Mouse (Mus musculus): Measurements from ENCODE around the gene Ptgr1. TPM values are rescaled to one million over a fixed set of nuclear protein-coding genes. Genes with fewer than 3 reads are reported as not detected.

Gene Ptgr1
- total and polyA plus RNA-seq, 3 experiments = 11.7 to 20.6 TPM; not detected in 1

DNA sequence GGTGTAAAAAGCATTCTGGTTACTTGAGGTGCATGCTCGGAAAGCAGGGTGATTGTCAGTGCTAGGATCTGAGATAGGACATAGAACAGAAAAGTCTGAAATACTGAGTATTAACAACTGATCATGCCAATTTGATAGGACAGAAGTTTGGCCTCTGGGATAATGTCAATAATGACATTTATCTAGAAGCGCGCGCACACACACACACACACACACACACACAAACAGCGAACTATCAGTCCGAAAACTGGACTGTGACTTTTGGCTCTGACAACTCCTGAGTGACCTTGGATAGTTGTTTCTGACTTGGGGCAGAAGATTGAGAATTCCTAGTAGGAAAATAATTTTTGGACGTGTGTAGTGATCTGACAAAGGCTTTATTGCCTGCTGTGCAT lies 16.9 kb upstream of the Ptgr1 start:
- H3K4me1 ChIP-seq (ENCODE audit: control insufficient read depth in 1 of 2, insufficient read depth in 2 of 2, low read length in 2 of 2) = peaks cover 6 to 24% of the 10 kb centered on the region in 2 experiments
- DNase-seq (ENCODE audit: low read depth, low spot score) = no peak
- H3K9ac ChIP-seq (ENCODE audit: control insufficient read depth, low read depth, low read length, poor library complexity, severe bottlenecking) = peak overlapping the region; percentile 90
- no peaks in the 10 kb centered on the region for H3K27me3 ChIP-seq (ENCODE audit: control insufficient read depth in 1 of 2, insufficient read depth in 2 of 2, low read length in 2 of 2)
- no peak for TF ChIP-seq USF1 (IDR thresholded peaks at IDR 0.05; ENCODE audit: low read depth, low read length)
- TF ChIP-seq HCFC1 (IDR thresholded peaks at IDR 0.05; ENCODE audit: low read depth, low read length) = no peak
- TF ChIP-seq TAL1 (IDR thresholded peaks at IDR 0.05; ENCODE audit: low read length) = no peak
- peak overlapping the region; percentile 76 to 81 for H3K4me3 ChIP-seq (ENCODE audit: control insufficient read depth in 1 of 2, insufficient read depth in 1 of 2, low read depth in 2 of 2, low read length in 2 of 2)
- peaks cover 0 to 29% of the 10 kb centered on the region in 2 experiments; a peak in 2 of 4 replicates for H3K36me3 ChIP-seq (ENCODE audit: control insufficient read depth in 1 of 2, insufficient read depth in 2 of 2, low read length in 2 of 2)
- H3K9me3 ChIP-seq (replicated peaks; ENCODE audit: insufficient read depth, low read length) = no peaks in the 10 kb centered on the region
- H3K27ac ChIP-seq (ENCODE audit: control insufficient read depth, low read depth, low read length) = no peak overlapping the region
- peaks cover 44% of the 10 kb centered on the region for H3K79me2 ChIP-seq (ENCODE audit: control insufficient read depth, insufficient read depth, low read length, poor library complexity)

DNA sequence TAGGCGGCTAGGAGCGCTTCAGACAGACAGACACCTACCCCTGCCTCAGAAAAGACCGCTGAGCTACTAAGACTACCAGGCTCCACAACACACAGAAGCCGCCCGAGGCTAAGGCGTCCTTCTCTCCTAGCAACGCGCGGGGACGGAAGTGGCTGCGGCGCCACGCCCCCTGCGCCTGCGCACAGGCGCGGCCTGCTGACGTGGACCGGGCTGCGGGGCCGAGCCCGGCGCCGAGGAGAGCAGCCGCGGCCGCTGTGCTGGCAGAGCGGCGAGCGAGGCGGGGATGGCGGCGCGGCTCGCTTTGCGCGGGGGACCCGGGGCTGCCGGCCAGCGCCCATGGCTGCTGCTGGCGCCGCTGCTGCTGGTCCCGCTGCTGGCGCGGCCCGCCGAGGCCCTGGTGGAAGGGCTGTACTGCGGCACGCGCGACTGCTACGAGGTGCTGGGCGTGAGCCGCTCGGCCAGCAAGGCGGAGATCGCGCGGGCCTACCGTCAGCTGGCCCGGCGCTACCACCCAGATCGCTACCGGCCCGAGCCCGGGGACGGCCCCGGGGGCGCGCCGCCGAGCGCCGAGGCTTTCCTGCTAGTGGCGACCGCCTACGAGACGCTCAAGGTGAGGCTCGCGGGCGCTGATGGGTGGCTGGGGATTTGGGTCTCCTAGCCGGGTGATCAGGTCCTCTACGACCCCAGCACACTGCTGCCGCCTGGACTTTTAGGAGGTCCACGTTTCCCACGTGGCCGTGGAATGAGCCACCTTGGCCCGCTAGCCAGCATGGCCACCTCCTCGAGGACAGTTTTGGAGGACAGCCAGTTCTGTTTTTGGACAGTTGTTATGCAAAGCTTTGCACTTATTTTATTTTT lies 16.3 kb upstream of the Ptgr1 start, which contains the start of gene Gm20503:
Gm20503 (plus strand) TSS at position 263 of the 858 bp plus-strand sequence.
- Histone ChIP-seq H3K9me3 (replicated peaks; ENCODE audit: insufficient read depth, low read length) (no peaks in the 10 kb centered on the region), H3K36me3 (ENCODE audit: control insufficient read depth in 1 of 2, insufficient read depth in 2 of 2, low read length in 2 of 2) (peaks cover 0 to 30% of the 10 kb centered on the region in 2 experiments; a peak in 2 of 4 replicates), H3K79me2 (ENCODE audit: control insufficient read depth, insufficient read depth, low read length, poor library complexity) (peaks cover 41% of the 10 kb centered on the region), H3K9ac (ENCODE audit: control insufficient read depth, low read depth, low read length, poor library complexity, severe bottlenecking) (peak within 1 kb of the TSS; percentile 90), H3K4me3 (ENCODE audit: control insufficient read depth in 1 of 2, insufficient read depth in 1 of 2, low read depth in 2 of 2, low read length in 2 of 2) (peak within 1 kb of the TSS; percentile 76 to 81), H3K27ac (ENCODE audit: control insufficient read depth, low read depth, low read length) (0 out of 2 replicates have a peak within 1 kb of the TSS, but pooled peaks have one; percentile 24), H3K27me3 (ENCODE audit: control insufficient read depth in 1 of 2, insufficient read depth in 2 of 2, low read length in 2 of 2) (no peaks in the 10 kb centered on the region), H3K4me1 (ENCODE audit: control insufficient read depth in 1 of 2, insufficient read depth in 2 of 2, low read length in 2 of 2) (peaks cover 10 to 28% of the 10 kb centered on the region in 2 experiments)
- TF ChIP-seq TBP (IDR thresholded peaks at IDR 0.05; ENCODE audit: low read depth, low read length) (no peak), NRF1 (IDR thresholded peaks at IDR 0.05; ENCODE audit: insufficient read depth, low read depth, low read length, poor library complexity, severe bottlenecking) (peak; percentile 84), UBTF (IDR thresholded peaks at IDR 0.05; ENCODE audit: borderline replicate concordance, insufficient read depth, low read depth, low read length) (0 out of 2 replicates have a peak, but pooled peaks have one; percentile 83), EP300 (IDR thresholded peaks at IDR 0.05; ENCODE audit: low read depth in 1 of 2, low read length in 2 of 2) (no peak), MAX (IDR thresholded peaks at IDR 0.05; ENCODE audit: low read length) (0 out of 2 replicates have a peak, but pooled peaks have one; percentile 31), ZMIZ1 (IDR thresholded peaks at IDR 0.05; ENCODE audit: low read depth, low read length) (peak; percentile 82; the same call in 1 of the 2 replicates), TCF12 (IDR thresholded peaks at IDR 0.05; ENCODE audit: low read depth, low read length) (peak; percentile 46), HCFC1 (IDR thresholded peaks at IDR 0.05; ENCODE audit: low read depth, low read length) (peak; percentile 81), ELF1 (IDR thresholded peaks at IDR 0.05; ENCODE audit: low read depth, low read length) (peak; percentile 91), ZKSCAN1 (IDR thresholded peaks at IDR 0.05; ENCODE audit: low read depth, low read length) (no peak), MYB (IDR thresholded peaks at IDR 0.05; ENCODE audit: low read depth, low read length) (no peak), NELFE (IDR thresholded peaks at IDR 0.05; ENCODE audit: low read depth, low read length) (peak; percentile 81), CTCF (IDR thresholded peaks at IDR 0.05 in 2 of 3, conservative IDR thresholded peaks at IDR 0.05 in 1 of 3; ENCODE audit: control insufficient read depth in 1 of 3, insufficient read depth in 1 of 3, low read depth in 2 of 3, low read length in 3 of 3, poor library complexity in 1 of 3, severe bottlenecking in 1 of 3) (no peak), CHD1 (IDR thresholded peaks at IDR 0.05; ENCODE audit: low read depth, low read length) (0 out of 2 replicates have a peak, but pooled peaks have one; percentile 58), KAT2A (conservative IDR thresholded peaks at IDR 0.05; ENCODE audit: low read depth, low read length) (no peak; the same call in 1 of the 2 replicates), MXI1 (IDR thresholded peaks at IDR 0.05; ENCODE audit: low read depth, low read length) (peak; percentile 90), SIN3A (IDR thresholded peaks at IDR 0.05; ENCODE audit: low read length) (peak; percentile 98), SMC3 (IDR thresholded peaks at IDR 0.05; ENCODE audit: low read depth, low read length) (no peak), POLR2A (IDR thresholded peaks at IDR 0.05; ENCODE audit: control insufficient read depth in 1 of 2, insufficient read depth in 1 of 2, low read depth in 1 of 2, low read length in 2 of 2, poor library complexity in 1 of 2) (peak; percentile 82 to 98)
- DNase-seq (ENCODE audit: low read depth, low spot score) = peak; percentile 91
